Mouse (Mus musculus): ENCODE results near the gene Irf4.
A peak's percentile ranks its signal among the peaks of the same experiment; 100 is the strongest.

Irf4 gene

DNA sequence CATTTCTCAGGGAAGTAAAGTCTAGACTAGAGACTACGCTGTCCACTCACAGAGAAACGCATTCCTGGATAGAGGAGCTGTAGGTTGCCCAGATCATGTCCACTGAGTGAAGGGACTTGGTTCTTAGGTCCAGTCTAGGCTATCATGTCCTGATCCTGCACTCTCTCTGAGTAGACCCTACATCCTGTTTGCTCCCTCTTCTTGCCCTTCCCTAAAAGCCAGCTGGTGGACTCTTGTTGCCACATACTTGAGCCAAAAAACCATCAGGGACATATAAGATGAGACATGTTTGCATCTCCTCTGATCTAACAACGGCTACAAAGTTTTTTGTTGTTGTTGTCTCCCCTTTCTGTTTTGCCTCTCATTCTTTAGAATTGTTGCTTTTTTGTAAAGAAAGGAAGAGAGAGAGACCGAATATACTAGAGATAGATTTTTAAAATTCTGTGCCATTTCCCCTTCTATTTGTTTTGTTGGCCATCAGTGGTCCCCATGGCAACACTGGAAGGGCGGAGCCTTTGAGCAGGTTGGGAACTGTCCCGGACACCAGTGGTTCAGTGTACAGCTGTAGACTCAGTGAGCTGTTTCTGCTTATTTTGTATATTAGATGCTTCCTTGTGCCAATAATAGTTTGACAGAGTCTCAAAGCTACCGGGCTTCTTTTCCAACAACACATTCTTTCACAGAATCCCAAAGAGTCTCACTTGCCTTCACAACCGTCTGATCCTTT, 15.2 kb downstream of the Irf4 start:
- peak; percentile 95 for DNase-seq (ENCODE audit: low read depth, low spot score)
- peaks cover 30% of the 10 kb centered on the region for H3K36me3 ChIP-seq (ENCODE audit: control insufficient read depth, insufficient read depth, low read length, poor library complexity, severe bottlenecking)
- no peaks in the 10 kb centered on the region for H3K27me3 ChIP-seq (ENCODE audit: control insufficient read depth, insufficient read depth, low read length, poor library complexity, severe bottlenecking)

GRCm38 (mm10) chr13:30765906-30766305, 16.9 kb downstream of the Irf4 start:
- Histone ChIP-seq H3K36me3 (ENCODE audit: control insufficient read depth, insufficient read depth, low read length, poor library complexity, severe bottlenecking) (peaks cover 22% of the 10 kb centered on the region), H3K27me3 (ENCODE audit: control insufficient read depth, insufficient read depth, low read length, poor library complexity, severe bottlenecking) (no peaks in the 10 kb centered on the region)
- DNase-seq (ENCODE audit: low read depth, low spot score) = peak; percentile 35

- Histone ChIP-seq H3K27me3 (ENCODE audit: control insufficient read depth, insufficient read depth, low read length, poor library complexity, severe bottlenecking) (no peaks in the 10 kb centered on the region), H3K36me3 (ENCODE audit: control insufficient read depth, insufficient read depth, low read length, poor library complexity, severe bottlenecking) (peaks cover 20% of the 10 kb centered on the region)
- peak; percentile 80 for DNase-seq (ENCODE audit: low read depth, low spot score)
Observed at GRCm38 (mm10) chr13:30766636-30767476, 17.8 kb downstream of the Irf4 start.

DNA sequence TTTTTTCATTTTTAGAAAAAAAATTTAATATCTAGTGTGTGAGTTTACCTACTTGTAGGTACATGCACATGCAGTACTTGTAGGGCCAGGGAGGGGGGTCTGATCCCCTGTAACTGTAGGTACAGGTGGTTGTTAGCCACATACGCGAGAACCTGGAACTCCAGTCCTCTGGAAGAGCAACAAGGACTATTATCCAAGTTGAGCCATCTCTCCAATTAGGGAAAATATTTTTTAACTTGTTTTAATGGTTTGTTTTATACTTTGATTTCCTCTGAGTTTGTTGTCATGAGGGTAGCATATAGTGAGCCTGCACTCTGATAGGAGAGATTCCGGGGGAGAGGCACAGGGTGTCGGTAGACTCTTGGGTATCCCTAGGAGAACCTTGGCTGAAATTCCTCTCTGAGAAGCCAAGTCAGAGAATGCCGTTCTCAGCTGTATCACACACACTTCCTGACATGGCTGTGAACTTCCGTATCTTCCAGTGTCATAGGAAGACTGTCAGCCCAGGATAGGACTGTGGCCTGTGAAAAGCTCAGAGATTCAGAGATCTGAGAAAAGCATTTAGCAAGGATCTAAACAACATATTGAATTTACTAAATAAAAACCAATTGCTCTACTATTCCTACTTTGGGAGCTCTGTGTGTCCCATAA, 18.6 kb downstream of the Irf4 start:
- DNase-seq (ENCODE audit: low read depth, low spot score) = no peak
- H3K27me3 ChIP-seq (ENCODE audit: control insufficient read depth, insufficient read depth, low read length, poor library complexity, severe bottlenecking) = no peaks in the 10 kb centered on the region

DNA sequence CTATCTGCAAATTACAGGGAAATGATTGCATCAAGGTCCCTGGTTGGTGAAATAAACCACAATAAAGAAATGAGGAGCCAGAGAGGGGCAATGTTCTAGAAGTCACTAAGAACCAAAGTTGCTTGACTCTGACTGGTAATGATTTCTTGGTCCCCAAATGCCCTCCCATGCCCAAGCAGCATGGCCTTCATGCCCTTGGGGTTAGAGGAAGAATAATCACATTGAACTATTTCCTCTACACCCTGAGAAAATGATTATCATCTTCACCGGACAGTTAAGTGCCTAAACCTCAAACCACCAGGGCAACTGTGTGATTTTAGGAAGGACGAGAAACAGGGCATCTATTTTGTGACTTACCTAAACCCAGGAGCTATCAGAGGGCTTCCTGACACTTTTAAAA, 27.0 kb downstream of the Irf4 start:
- H3K36me3 ChIP-seq (ENCODE audit: control insufficient read depth, insufficient read depth, low read length, poor library complexity, severe bottlenecking) = no peaks in the 10 kb centered on the region
- DNase-seq (ENCODE audit: low read depth, low spot score) = no peak
- H3K27me3 ChIP-seq (ENCODE audit: control insufficient read depth, insufficient read depth, low read length, poor library complexity, severe bottlenecking) = no peaks in the 10 kb centered on the region

More for the DNA sequence above, 18.6 kb downstream of the Irf4 start:
- peaks cover 17% of the 10 kb centered on the region for H3K36me3 ChIP-seq (ENCODE audit: control insufficient read depth, insufficient read depth, low read length, poor library complexity, severe bottlenecking)

GRCm38 (mm10) chr13:30777678-30778179, 28.7 kb downstream of the Irf4 start:
- H3K27me3 ChIP-seq (ENCODE audit: control insufficient read depth, insufficient read depth, low read length, poor library complexity, severe bottlenecking) = no peaks in the 10 kb centered on the region
- DNase-seq (ENCODE audit: low read depth, low spot score) = no peak
- H3K36me3 ChIP-seq (ENCODE audit: control insufficient read depth, insufficient read depth, low read length, poor library complexity, severe bottlenecking) = no peaks in the 10 kb centered on the region

DNA sequence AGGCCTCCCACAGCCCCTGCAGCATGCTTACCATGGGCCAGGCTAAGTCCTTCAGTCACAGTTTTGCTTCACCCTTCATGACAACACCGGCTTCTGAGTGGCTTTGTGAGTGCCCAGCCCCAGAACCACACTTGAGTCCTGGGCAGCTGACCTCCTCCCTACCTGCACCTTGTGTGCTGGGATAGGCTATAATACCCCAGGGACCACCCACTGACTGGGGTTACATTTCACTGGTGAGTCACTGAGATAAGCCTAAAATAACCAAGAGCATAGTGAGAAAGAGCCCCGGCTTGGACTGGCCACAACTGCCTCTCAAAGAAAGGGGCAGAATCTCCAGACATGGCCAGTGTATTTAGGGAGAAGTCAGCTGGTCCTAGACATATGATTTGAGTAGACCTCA, 32.9 kb downstream of the Irf4 start:
- no peaks in the 10 kb centered on the region for H3K36me3 ChIP-seq (ENCODE audit: control insufficient read depth, insufficient read depth, low read length, poor library complexity, severe bottlenecking)
- DNase-seq (ENCODE audit: low read depth, low spot score) = no peak
- no peaks in the 10 kb centered on the region for H3K27me3 ChIP-seq (ENCODE audit: control insufficient read depth, insufficient read depth, low read length, poor library complexity, severe bottlenecking)

- H3K27me3 ChIP-seq (ENCODE audit: control insufficient read depth, insufficient read depth, low read length, poor library complexity, severe bottlenecking) = no peaks in the 10 kb centered on the region
- H3K36me3 ChIP-seq (ENCODE audit: control insufficient read depth, insufficient read depth, low read length, poor library complexity, severe bottlenecking) = no peaks in the 10 kb centered on the region
- no peak for DNase-seq (ENCODE audit: low read depth, low spot score)
Observed at GRCm38 (mm10) chr13:30782419-30782818, 33.4 kb downstream of the Irf4 start.

- no peaks in the 10 kb centered on the region for H3K27me3 ChIP-seq (ENCODE audit: control insufficient read depth, insufficient read depth, low read length, poor library complexity, severe bottlenecking)
- peak; percentile 62 for DNase-seq (ENCODE audit: low read depth, low spot score)
- no peaks in the 10 kb centered on the region for H3K36me3 ChIP-seq (ENCODE audit: control insufficient read depth, insufficient read depth, low read length, poor library complexity, severe bottlenecking)
Observed at GRCm38 (mm10) chr13:30785423-30786040, 36.5 kb downstream of the Irf4 start.

- Histone ChIP-seq H3K36me3 (ENCODE audit: control insufficient read depth, insufficient read depth, low read length, poor library complexity, severe bottlenecking) (no peaks in the 10 kb centered on the region), H3K27me3 (ENCODE audit: control insufficient read depth, insufficient read depth, low read length, poor library complexity, severe bottlenecking) (no peaks in the 10 kb centered on the region)
- peak; percentile 95 for DNase-seq (ENCODE audit: low read depth, low spot score)
Observed at GRCm38 (mm10) chr13:30786235-30787035, 37.4 kb downstream of the Irf4 start.

GRCm38 (mm10) chr13:30787036-30787320, 38.0 kb downstream of the Irf4 start:
- no peaks in the 10 kb centered on the region for H3K36me3 ChIP-seq (ENCODE audit: control insufficient read depth, insufficient read depth, low read length, poor library complexity, severe bottlenecking)
- no peaks in the 10 kb centered on the region for H3K27me3 ChIP-seq (ENCODE audit: control insufficient read depth, insufficient read depth, low read length, poor library complexity, severe bottlenecking)
- peak; percentile 19 for DNase-seq (ENCODE audit: low read depth, low spot score)

- Histone ChIP-seq H3K27me3 (ENCODE audit: control insufficient read depth, insufficient read depth, low read length, poor library complexity, severe bottlenecking) (no peaks in the 10 kb centered on the region), H3K36me3 (ENCODE audit: control insufficient read depth, insufficient read depth, low read length, poor library complexity, severe bottlenecking) (no peaks in the 10 kb centered on the region)
- peak; percentile 58 for DNase-seq (ENCODE audit: low read depth, low spot score)
Observed at GRCm38 (mm10) chr13:30787556-30787955, 38.5 kb downstream of the Irf4 start.

GRCm38 (mm10) chr13:30787960-30788359, 38.9 kb downstream of the Irf4 start:
- no peaks in the 10 kb centered on the region for H3K36me3 ChIP-seq (ENCODE audit: control insufficient read depth, insufficient read depth, low read length, poor library complexity, severe bottlenecking)
- no peaks in the 10 kb centered on the region for H3K27me3 ChIP-seq (ENCODE audit: control insufficient read depth, insufficient read depth, low read length, poor library complexity, severe bottlenecking)
- DNase-seq (ENCODE audit: low read depth, low spot score) = no peak

- H3K36me3 ChIP-seq (ENCODE audit: control insufficient read depth, insufficient read depth, low read length, poor library complexity, severe bottlenecking) = no peaks in the 10 kb centered on the region
- no peaks in the 10 kb centered on the region for H3K27me3 ChIP-seq (ENCODE audit: control insufficient read depth, insufficient read depth, low read length, poor library complexity, severe bottlenecking)
- peak; percentile 59 for DNase-seq (ENCODE audit: low read depth, low spot score)
Observed at GRCm38 (mm10) chr13:30788421-30788820, 39.4 kb downstream of the Irf4 start.

All from splenic B cell, adult 2 months (primary cell).